ENCODE assay signal across 1 mouse cellular context in genomic region chr2:70562011-70562491, GRCm38 (mm10).
TF ChIP-seq lines count a peak whose summit lies in the region.

No protein-coding gene starts in this region.

TF ChIP-seq in CH12.LX, 34 proteins besides CTCF, POLR2A, EP300 and RAD21 (continued from another document):
- no peak for TF ChIP-seq RCOR1 (conservative IDR thresholded peaks at IDR 0.05; ENCODE audit: low read depth, low read length)
